ENCODE assay signal across 8 mouse cellular contexts in the genomic region with DNA sequence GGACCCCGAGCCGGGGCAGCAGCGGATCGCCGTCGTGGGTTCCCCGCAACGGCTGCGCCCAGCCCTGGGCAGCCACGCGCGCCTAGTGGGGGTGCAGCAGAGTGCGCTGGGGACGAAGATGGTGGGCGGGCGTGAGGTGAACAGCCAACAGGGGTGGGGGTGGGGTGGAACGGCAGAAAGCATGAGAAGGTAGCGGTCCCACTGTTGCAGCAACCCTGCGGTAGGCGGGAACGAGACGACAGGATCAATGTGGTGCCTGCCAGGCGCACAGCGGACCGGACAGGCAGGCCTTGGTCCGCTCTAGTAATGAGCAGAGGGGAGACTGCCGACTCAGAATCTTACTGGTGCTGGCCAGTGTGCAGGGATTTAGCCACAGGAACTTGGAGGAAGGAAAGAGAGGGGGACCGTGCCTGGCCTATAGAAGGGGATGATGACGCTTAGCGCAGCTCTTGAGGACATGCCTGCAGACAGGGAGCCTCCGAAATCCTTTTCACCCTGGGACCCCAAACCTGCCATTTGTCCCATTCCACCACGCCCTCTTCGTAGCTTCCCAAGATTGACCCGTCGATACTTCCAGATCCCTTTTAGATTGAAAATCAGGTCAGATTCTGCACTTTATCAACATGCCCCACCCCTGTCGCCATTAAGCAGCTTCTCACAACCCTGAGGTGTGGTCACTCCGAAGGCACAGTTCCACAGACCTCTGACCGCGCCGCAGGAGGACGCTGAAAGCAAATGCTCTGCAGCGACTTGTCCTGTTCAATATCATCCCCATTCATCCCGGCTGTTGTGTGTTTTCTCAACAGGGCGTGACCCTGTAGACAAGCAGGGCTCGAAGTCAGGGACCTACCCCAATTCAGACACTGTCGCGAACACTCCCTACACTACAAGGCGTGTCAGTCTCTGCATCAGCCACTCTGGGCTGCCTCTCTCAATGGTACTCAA.
DNase-seq lines count a peak whose midpoint lies in the region; ATAC-seq and TF ChIP-seq lines count a peak whose summit lies in the region.

No protein-coding gene starts in this region.

- no peak overlapping the region for H3K27ac ChIP-seq in kidney, postnatal 0 days
- H3K27ac ChIP-seq in hindbrain, embryonic 12.5 days = no peak overlapping the region

- H3K9me3 ChIP-seq in kidney, postnatal 0 days (replicated peaks; ENCODE audit: low read length) = no peaks in the 10 kb centered on the region
- no peaks in the 10 kb centered on the region for H3K9me3 ChIP-seq in hindbrain, embryonic 12.5 days (replicated peaks)

- H3K4me1 ChIP-seq in kidney, postnatal 0 days (replicated peaks; ENCODE audit: insufficient read depth, low read length) = peaks cover 19% of the 10 kb centered on the region
- peaks cover 32% of the 10 kb centered on the region for H3K4me1 ChIP-seq in hindbrain, embryonic 12.5 days

- TF ChIP-seq CTCF in kidney, postnatal 0 days (IDR thresholded peaks at IDR 0.05; ENCODE audit: low read depth) = no peak
- TF ChIP-seq CTCF in brain, embryonic 14.5 days (IDR thresholded peaks at IDR 0.05; ENCODE audit: borderline replicate concordance, extremely low read depth, insufficient read depth, insufficient read length) = no peak

- no peak for ATAC-seq in kidney, postnatal 0 days (replicated peaks; ENCODE audit: low FRiP score, low read depth)
- ATAC-seq in hindbrain, embryonic 12.5 days (ENCODE audit: low FRiP score) = no peak

- WGBS in kidney, postnatal 0 days = under 1% methylated on average over 48 of the region's 48 CpGs
- WGBS in hindbrain, embryonic 12.5 days = 1% methylated on average over 48 of the region's 48 CpGs

- H3K4me2 ChIP-seq in kidney, postnatal 0 days (ENCODE audit: low read length) = peak overlapping the region; percentile 53
- H3K4me2 ChIP-seq in hindbrain, embryonic 12.5 days (replicated peaks) = peak overlapping the region; percentile 82

- peaks cover 64% of the 10 kb centered on the region for H3K27me3 ChIP-seq in kidney, postnatal 0 days (ENCODE audit: insufficient read depth, low read length)
- H3K27me3 ChIP-seq in hindbrain, embryonic 12.5 days = peaks cover 77% of the 10 kb centered on the region

- TF ChIP-seq POLR2A in brain, embryonic 14.5 days (IDR thresholded peaks at IDR 0.05; ENCODE audit: borderline replicate concordance, extremely low read depth, insufficient read depth, insufficient read length, poor library complexity, severe bottlenecking) = no peak

- H3K36me3 ChIP-seq in kidney, postnatal 0 days (ENCODE audit: insufficient read depth, low read length) = no peaks in the 10 kb centered on the region
- no peaks in the 10 kb centered on the region for H3K36me3 ChIP-seq in hindbrain, embryonic 12.5 days

- peak overlapping the region; percentile 28 for H3K4me3 ChIP-seq in kidney, postnatal 0 days (replicated peaks; ENCODE audit: low read depth, low read length)
- H3K4me3 ChIP-seq in hindbrain, embryonic 12.5 days = peak overlapping the region; percentile 46

- no peak for DNase-seq in kidney, postnatal 0 days (ENCODE audit: low spot score)
- DNase-seq in kidney, postnatal 36 days = no peak
- DNase-seq in brain, embryonic 14.5 days (ENCODE audit: low read depth) = peak; percentile 30
- peak; percentile 60 for DNase-seq in neural tube, embryonic 10.5 days (ENCODE audit: extremely low spot score, low spot score)
- no peak for DNase-seq in cerebellum, postnatal 10 days
- DNase-seq in adrenal gland, adult 2 months = no peak
- DNase-seq in left cerebral cortex, adult 11 months (ENCODE audit: low spot score) = no peak

- H3K9ac ChIP-seq in kidney, postnatal 0 days (ENCODE audit: low read depth, low read length) = no peak overlapping the region
- H3K9ac ChIP-seq in hindbrain, embryonic 12.5 days = peak overlapping the region; percentile 59; the same call in 1 of the 2 replicates

Comparison
In these comparisons a context has a peak if more than half of its experiments do, and no peak if none do; other contexts are left out.
1. DNase-seq: peak in brain, embryonic 14.5 days (single experiment) and neural tube, embryonic 10.5 days (single experiment); none in kidney, postnatal 0 days (single experiment), kidney, postnatal 36 days (0 of 2), cerebellum, postnatal 10 days (0 of 2), adrenal gland, adult 2 months (single experiment) and left cerebral cortex, adult 11 months (single experiment).